16 mouse cellular contexts compared by ENCODE assay signal in the genomic region with DNA sequence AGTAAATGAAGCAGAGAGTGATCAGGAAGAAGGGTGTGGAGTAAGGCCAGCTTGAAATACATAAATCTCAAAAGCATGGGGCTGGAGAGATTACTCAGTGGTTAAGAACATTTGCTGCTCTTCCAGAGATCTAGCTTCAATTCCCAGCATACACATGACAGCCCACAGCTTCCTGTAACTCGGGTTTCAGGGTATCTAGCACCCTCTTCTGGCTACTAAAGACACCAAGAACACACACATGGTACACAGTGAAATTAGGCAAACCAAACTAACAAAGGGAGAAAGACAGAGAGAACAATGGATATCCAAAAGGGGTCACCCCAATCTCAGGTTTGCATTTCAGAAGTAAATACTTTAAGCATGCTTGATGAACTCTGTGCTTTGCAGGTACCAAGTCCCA.
"Had no signal": no experiment of that assay in that cellular context is flagged by ENCODE, and none has a peak within 500 bp of the region (broad histone marks: within the 10 kb centered on the region; RNA-seq: fewer than 3 reads in every experiment).

No protein-coding gene starts in this region.

- ATAC-seq: lung, postnatal 0 days; midbrain, embryonic 15.5 days had no signal

- H3K27me3 ChIP-seq: limb, embryonic 13.5 days; liver, embryonic 13.5 days; midbrain, embryonic 12.5 days; midbrain, embryonic 15.5 days; neural tube, embryonic 12.5 days; neural tube, embryonic 15.5 days had no signal

- DNase-seq: kidney, postnatal 25 days; layer of hippocampus, postnatal 36 days; liver; liver, embryonic 13.5 days; lung, embryonic 14.5 days; right cerebral cortex, adult 18-20 months; right cerebral cortex, postnatal 14 days; right cerebral cortex, postnatal 4 days; thymus, adult 18-20 months; thymus, postnatal 36 days had no signal
